Mouse (Mus musculus) hindbrain, embryonic 11.5 days (tissue): ENCODE measurements at regions not wholly inside any gene's neighbourhood (a gene's known extent, or its start where the extent isn't known, plus 50 kb on each side); places are given as distances from the start of the nearest gene placed in this dataset.
A peak's percentile ranks its signal among the peaks of the same experiment; 100 is the strongest.

Experiments used
- ATAC-seq: fragments of 200-750 bp; cut with Nextera tagmentation; 2 replicates; pipeline ENCODE4 v1.8.0; 2017; ENCODE audit warnings: mild to moderate bottlenecking, moderate TSS enrichment, moderate library complexity; ENCODE audit not compliant: low FRiP score
- DNase-seq: peaks from one replicate; pipeline ENCODE4 v3.0.0-alpha.2; 2015; ENCODE audit warnings: low spot score
- H3K27ac ChIP-seq: fragments of 300-500 bp; sonication (generic); 2 replicates; pipeline ENCODE4 v1.5.1; 2014; ENCODE audit warnings: mild to moderate bottlenecking, low read depth, low read length
- H3K27me3 ChIP-seq: fragments of 300-500 bp; sonication (generic); 2 replicates; pipeline ENCODE4 v1.6.1; 2014; ENCODE audit warnings: mild to moderate bottlenecking, low read length, moderate library complexity, mixed read lengths; ENCODE audit not compliant: control insufficient read depth, insufficient read depth
- H3K36me3 ChIP-seq: fragments of 300-500 bp; sonication (generic); 2 replicates; pipeline ENCODE4 v1.6.1; 2014; ENCODE audit warnings: mild to moderate bottlenecking, low read length, moderate library complexity, mixed read lengths; ENCODE audit not compliant: control insufficient read depth, insufficient read depth
- H3K4me1 ChIP-seq: fragments of 300-500 bp; sonication (generic); replicated peaks from 2 replicates; pipeline ENCODE4 v1.6.1; 2014; ENCODE audit warnings: low read length, mixed read lengths; ENCODE audit not compliant: control insufficient read depth, insufficient read depth
- H3K4me2 ChIP-seq: fragments of 300-500 bp; sonication (generic); replicated peaks from 2 replicates; pipeline ENCODE4 v1.6.1; 2014; ENCODE audit warnings: mild to moderate bottlenecking, low read depth, low read length
- H3K4me3 ChIP-seq: fragments of 300-500 bp; sonication (generic); 2 replicates; pipeline ENCODE4 v1.5.1; 2014; ENCODE audit warnings: low read depth, low read length
- H3K9ac ChIP-seq: fragments of 300-500 bp; sonication (generic); 2 replicates; pipeline ENCODE4 v1.6.1; 2014; ENCODE audit warnings: low read depth, low read length
- H3K9me3 ChIP-seq: fragments of 300-500 bp; sonication (generic); 2 replicates; pipeline ENCODE4 v1.6.1; 2016; ENCODE audit warnings: low read length; ENCODE audit not compliant: control insufficient read depth
- WGBS: fragments of 180-500 bp; shearing (Covaris S2); extraction: QIAGEN DNeasy Blood & Tissue Kit; methylation state at CpG from one replicate; pipeline ENCODE4 v1.1.7; 2014; 5-methylcytosine and 5-hydroxymethylcytosine counted together

DNA sequence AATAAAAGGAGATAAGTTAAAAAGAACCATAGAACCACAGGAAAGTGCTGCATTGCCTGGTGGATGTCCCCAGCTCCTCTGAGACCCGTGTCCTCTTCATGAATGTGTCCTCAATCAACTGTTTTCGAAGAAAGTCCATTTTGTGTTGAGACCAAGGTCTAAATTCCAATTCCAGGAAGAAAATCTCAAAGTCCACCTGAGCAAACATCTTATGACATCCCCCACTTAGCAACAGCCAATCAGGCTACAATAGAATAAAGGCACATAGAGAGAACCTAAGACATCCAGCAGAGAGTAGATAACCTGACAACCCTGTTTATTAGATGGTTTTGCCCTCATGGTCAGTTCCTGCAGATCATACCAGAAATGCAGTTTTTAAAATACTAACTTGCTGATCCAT, 338.0 kb downstream of the Ankrd50 start:
- Histone ChIP-seq H3K9me3 (no peaks in the 10 kb centered on the region), H3K9ac (no peak overlapping the region), H3K4me2 (no peak overlapping the region), H3K4me1 (no peaks in the 10 kb centered on the region), H3K4me3 (no peak overlapping the region), H3K27ac (no peak overlapping the region), H3K36me3 (no peaks in the 10 kb centered on the region), H3K27me3 (no peaks in the 10 kb centered on the region)
- no peak for ATAC-seq
- no peak for DNase-seq
- WGBS = 85% methylated on average over 2 of the region's 2 CpGs

DNA sequence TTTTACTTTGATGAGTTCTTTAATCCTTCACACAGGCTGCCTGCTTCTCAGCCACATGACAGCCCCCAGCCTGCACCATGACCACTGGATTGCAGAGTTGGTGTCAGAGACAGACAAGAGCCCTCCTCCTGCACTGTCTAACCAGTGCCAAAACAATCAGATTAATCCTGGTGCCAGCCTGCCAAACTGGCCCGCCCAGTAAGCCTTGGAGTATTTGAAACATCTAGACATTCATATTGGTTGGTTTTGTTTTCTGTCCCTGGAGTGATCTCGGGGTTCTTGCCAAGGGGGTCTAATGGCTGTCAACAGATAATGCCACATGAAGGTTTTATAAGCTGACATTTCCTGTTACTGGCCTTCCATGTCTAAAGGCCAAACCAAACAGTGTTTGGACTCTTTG, 339.2 kb downstream of the Ankrd50 start:
- DNase-seq (no peak), ATAC-seq (no peak)
- H3K4me1 ChIP-seq = no peaks in the 10 kb centered on the region
- H3K9ac ChIP-seq = no peak overlapping the region
- no peaks in the 10 kb centered on the region for H3K27me3 ChIP-seq
- no peak overlapping the region for H3K4me3 ChIP-seq
- H3K9me3 ChIP-seq = no peaks in the 10 kb centered on the region
- H3K4me2 ChIP-seq = no peak overlapping the region
- WGBS = 86% methylated on average over 2 of the region's 2 CpGs
- no peaks in the 10 kb centered on the region for H3K36me3 ChIP-seq
- H3K27ac ChIP-seq = no peak overlapping the region

DNA sequence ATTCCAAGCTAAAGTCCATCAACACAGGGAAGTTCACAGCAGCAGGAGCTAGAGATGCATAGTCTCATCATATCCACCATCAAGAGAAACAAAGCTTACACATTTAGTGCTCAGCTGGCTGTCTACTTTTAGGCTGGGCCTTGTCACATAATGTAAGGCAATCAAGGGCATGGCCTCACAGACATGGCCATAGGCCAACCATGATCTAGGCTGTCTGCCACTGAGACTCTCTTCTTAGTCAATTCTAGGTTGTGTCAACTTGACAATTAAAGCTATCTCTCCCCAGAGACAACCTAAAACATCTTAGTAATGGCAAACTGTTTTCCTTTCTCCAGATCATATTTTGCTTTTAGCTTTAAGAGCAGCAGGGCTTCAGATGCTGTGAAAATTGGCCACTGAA, 340.0 kb downstream of the Ankrd50 start:
- no peaks in the 10 kb centered on the region for H3K9me3 ChIP-seq
- no peak overlapping the region for H3K4me3 ChIP-seq
- DNase-seq (no peak), ATAC-seq (no peak)
- H3K27ac ChIP-seq = no peak overlapping the region
- no peaks in the 10 kb centered on the region for H3K36me3 ChIP-seq
- no peaks in the 10 kb centered on the region for H3K4me1 ChIP-seq
- no peak overlapping the region for H3K4me2 ChIP-seq
- no peak overlapping the region for H3K9ac ChIP-seq
- no peaks in the 10 kb centered on the region for H3K27me3 ChIP-seq

DNA sequence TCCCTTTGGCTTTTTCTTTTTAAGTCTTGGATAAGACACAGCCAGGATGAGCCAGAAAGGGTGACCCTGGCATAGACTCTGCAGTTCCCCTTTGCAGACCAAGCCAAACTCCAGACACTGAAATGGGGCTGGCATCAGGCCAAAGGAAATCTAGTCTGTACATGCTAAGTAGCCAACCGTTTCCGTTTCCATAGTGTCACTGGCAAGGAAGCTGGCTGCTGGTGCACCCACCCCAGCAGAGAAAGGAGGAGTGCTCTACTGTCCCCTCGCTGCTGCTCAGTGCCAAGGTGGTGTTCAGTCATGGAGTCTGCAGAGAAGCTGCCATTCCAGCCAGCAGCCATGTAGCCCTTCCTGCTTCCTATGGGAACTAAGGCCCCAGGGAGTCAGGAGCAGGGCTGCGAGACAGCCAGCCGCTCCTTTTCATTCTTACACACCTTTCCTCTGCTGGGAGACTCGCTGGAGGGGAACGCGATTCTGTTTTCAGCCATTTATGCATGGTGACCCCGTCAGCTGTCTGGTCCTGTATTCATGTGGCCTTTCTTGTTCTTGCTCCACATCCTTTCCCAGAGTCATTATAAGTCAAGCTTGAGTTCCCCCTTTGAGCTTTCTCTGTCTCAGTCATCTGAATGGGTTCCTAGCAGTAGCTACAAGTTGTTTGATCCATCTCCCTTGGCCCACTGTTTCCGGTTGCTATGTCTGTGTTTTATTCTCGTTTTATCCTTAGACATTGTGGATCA, 341.3 kb downstream of the Ankrd50 start:
- Histone ChIP-seq H3K36me3 (no peaks in the 10 kb centered on the region), H3K27ac (no peak overlapping the region), H3K9me3 (no peaks in the 10 kb centered on the region), H3K9ac (no peak overlapping the region), H3K27me3 (no peaks in the 10 kb centered on the region), H3K4me2 (no peak overlapping the region), H3K4me1 (no peaks in the 10 kb centered on the region), H3K4me3 (no peak overlapping the region)
- DNase-seq = peak; percentile 46
- ATAC-seq = peak; percentile 43
- WGBS = 52% methylated on average over 11 of the region's 11 CpGs

DNA sequence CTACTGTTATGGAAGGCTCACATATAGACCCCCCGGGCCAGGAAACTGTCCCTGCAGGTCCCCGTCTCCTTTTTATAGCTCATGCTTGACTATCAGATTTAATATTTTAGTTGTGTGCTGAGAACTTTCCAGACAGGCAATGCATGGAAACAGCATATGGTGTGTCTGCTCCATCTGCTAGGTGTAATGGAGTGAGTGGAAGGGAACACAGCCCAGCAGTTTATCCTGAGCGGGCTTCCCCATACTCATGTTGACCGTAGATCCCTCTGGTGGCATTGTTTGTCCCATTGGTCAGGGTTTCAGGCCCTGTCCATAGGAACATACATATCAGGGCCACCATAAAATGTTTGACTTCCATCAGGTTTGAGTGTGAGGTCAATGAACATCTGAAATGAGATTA, 345.3 kb downstream of the Ankrd50 start:
- WGBS = 96% methylated on average over 4 of the region's 4 CpGs
- no peak for ATAC-seq

DNA sequence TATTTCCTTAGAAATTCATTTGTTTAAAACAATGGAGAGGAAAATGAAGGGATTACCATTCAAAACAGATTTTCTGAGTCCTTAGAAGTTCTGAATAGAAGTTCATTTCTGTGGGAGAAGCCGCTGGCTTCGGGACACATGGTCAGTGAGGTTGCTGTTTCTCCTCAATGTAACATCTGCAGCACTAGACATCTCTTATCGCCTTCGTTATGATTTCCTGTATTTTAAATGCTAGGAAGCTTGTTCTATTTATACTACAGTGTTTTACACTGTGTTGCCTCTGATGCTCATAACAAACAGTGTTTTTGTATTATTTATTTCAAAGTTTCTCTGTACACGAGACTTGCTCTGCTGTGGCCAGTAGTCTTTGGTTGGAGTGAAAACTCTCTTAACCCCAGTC, 346.6 kb downstream of the Ankrd50 start:
- Histone ChIP-seq H3K36me3 (no peaks in the 10 kb centered on the region), H3K9me3 (no peaks in the 10 kb centered on the region), H3K9ac (no peak overlapping the region), H3K4me3 (no peak overlapping the region), H3K27me3 (no peaks in the 10 kb centered on the region), H3K4me1 (no peaks in the 10 kb centered on the region), H3K27ac (no peak overlapping the region), H3K4me2 (no peak overlapping the region)
- ATAC-seq = no peak
- WGBS = 74% methylated on average over 5 of the region's 5 CpGs
- no peak for DNase-seq

More for the DNA sequence above, 345.3 kb downstream of the Ankrd50 start:
- DNase-seq = no peak
- no peaks in the 10 kb centered on the region for H3K9me3 ChIP-seq
- H3K27me3 ChIP-seq = no peaks in the 10 kb centered on the region
- H3K36me3 ChIP-seq = no peaks in the 10 kb centered on the region
- no peaks in the 10 kb centered on the region for H3K4me1 ChIP-seq
- H3K9ac ChIP-seq = no peak overlapping the region
- H3K27ac ChIP-seq = no peak overlapping the region
- H3K4me2 ChIP-seq = no peak overlapping the region
- no peak overlapping the region for H3K4me3 ChIP-seq

DNA sequence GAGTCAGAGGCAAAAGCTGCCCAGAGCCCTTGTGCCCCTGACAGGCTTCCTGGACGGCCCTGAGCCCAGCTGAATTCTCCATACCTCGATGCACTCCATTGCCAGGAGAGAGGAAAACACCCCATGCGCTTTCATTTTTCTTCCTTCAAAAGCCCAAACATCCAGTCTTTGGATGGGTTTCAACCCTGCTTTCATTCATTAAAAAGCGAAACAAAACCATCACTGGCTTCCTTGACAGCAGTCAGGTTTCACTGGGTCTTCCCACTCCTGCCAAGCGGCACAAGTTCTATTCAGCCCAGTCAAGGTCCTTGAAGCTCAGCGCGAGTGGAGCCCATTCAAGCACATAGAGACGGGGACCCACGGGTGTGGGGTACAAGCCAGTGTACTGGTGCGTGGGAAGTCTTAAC, 348.8 kb downstream of the Ankrd50 start:
- H3K4me3 ChIP-seq = no peak overlapping the region
- ATAC-seq (no peak), DNase-seq (no peak)
- H3K4me2 ChIP-seq = no peak overlapping the region
- no peaks in the 10 kb centered on the region for H3K36me3 ChIP-seq
- no peak overlapping the region for H3K27ac ChIP-seq
- no peaks in the 10 kb centered on the region for H3K9me3 ChIP-seq
- H3K4me1 ChIP-seq = no peaks in the 10 kb centered on the region
- H3K9ac ChIP-seq = no peak overlapping the region
- H3K27me3 ChIP-seq = no peaks in the 10 kb centered on the region
- 67% methylated on average over 10 of the region's 10 CpGs for WGBS

DNA sequence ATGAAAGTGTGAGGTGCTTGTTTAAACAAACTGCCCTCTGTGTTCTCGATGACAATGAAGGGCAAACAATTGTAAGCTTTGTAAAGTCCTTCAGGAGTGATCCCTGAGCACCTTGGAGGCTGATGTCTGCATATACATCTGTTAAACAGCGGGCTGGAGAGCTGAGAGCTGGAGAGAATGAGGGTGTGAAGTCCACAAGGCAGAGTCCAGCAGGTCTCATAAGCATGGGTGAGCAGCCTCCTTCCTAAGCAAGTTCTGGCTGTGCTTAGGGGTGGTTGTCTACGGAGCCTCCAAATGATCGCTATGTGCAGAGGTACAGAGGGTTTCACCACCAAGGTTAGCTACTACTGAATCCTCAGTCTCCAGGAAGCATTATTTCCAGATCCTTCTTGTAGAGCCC, 350.2 kb downstream of the Ankrd50 start:
- DNase-seq (no peak), ATAC-seq (no peak)
- H3K27ac ChIP-seq = no peak overlapping the region
- H3K27me3 ChIP-seq = no peaks in the 10 kb centered on the region
- H3K9ac ChIP-seq = no peak overlapping the region
- H3K9me3 ChIP-seq = no peaks in the 10 kb centered on the region
- H3K36me3 ChIP-seq = no peaks in the 10 kb centered on the region
- no peak overlapping the region for H3K4me3 ChIP-seq
- no peak overlapping the region for H3K4me2 ChIP-seq
- no peaks in the 10 kb centered on the region for H3K4me1 ChIP-seq
- 86% methylated on average over 4 of the region's 4 CpGs for WGBS

DNA sequence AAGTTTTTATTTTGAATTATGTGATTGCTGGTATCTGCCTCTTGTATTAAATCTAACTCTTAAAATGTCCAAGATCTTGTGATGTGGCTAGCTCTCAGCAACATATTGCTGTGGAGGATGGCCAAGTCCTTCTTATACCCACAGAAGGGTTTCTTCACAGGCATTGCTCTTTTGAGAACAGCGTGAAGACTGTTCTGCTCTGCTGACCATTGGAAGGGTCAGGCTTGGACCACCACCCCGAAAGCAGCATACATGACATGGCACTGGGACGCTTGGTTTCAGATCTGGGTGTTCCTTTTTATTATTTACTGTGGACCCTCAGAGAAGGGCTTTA, 352.8 kb downstream of the Ankrd50 start:
- Histone ChIP-seq H3K4me3 (no peak overlapping the region), H3K36me3 (no peaks in the 10 kb centered on the region), H3K27ac (no peak overlapping the region), H3K27me3 (no peaks in the 10 kb centered on the region), H3K4me2 (no peak overlapping the region), H3K9ac (no peak overlapping the region), H3K9me3 (no peaks in the 10 kb centered on the region), H3K4me1 (no peaks in the 10 kb centered on the region)
- ATAC-seq (no peak), DNase-seq (no peak)
- 90% methylated on average over 3 of the region's 3 CpGs for WGBS
